Mouse (Mus musculus) c-Kit-positive CD71-positive TER-119-positive erythroid progenitor cells, embryonic 14.5 days (primary cell): ENCODE results near the gene Slc7a15.
"Not testable (repeated sequence)": the region's sequence is repeated elsewhere in the genome, so short reads cannot be mapped to it uniquely, and the experiment has no call there.

ENCODE experiments used
- DNase-seq: peaks from one replicate; pipeline ENCODE4 v3.0.0-alpha.2; 2013; ENCODE audit warnings: low spot score

Slc7a15 gene

DNA sequence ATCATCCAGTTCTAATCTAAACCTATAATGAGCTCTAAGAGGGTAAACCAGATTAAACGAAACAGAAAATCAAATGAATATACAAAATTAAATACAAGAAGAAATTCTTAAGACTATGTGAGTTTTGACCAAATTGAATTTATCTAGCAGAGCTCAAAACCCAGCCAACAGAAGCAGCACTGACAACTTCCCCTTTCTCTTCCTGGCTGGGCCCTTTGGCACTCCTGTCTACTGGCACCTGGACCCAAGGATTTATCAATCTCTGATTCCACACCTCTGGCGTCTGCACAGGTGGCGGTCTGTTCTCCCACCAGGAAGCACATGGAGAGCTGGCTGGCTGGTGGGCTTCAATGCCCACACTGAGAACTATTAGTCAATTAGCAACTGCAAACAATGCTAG is 39.0 kb downstream of the Slc7a15 start:
- DNase-seq, result not testable (repeated sequence)

GRCm38 (mm10) chr12:8556189-8556588 is 42.7 kb downstream of the Slc7a15 start:
- no peak for DNase-seq

- DNase-seq, result no peak
Measured at GRCm38 (mm10) chr12:8555419-8555818, 43.4 kb downstream of the Slc7a15 start.

- DNase-seq, result peak; percentile 65
Measured at GRCm38 (mm10) chr12:8547357-8547756, 51.5 kb downstream of the Slc7a15 start.

DNA sequence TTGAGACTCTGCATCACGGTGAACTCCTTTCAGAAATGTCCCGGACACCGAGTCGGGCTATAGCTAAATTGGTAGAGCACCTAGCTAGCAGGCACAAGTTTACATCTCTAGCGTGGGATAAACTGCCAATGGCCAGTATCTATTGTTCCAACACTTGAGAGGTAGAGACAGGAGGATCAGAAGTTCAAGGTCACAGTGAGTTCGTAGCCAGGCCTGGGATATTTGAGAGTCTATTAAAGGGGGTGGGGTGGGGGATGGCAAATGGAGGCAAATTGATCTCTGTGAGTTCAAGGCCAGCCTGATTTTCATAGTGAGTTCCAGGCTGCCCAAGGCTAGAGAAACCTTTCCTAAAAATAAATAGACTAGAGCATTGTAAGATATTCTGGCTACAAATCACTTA is 52.1 kb downstream of the Slc7a15 start:
- DNase-seq, result no peak

DNA sequence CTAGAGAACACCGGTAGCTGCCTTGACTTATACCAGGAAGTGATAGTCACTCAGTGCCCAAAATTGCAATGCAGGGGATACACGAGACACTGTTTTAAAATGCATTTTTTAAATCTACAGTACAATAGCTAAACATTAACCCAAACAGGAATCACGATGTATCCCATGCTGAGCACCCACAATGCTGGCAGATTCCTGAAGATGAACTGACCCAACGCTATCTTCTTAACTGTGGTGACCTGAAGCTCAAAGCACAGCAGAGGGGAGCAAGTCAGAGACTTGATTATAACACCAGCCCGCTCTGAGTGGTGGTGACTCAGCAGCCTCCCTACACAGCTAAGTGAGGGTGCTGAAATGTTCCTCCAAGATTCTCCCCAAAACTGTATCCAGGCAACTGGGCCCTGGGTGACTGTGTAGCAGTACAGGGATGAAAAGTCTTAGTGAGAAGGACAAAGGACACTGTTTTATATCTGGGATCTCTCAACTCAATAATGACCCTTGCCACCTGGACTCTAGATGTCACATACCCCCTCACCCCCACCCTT is 53.7 kb downstream of the Slc7a15 start:
- DNase-seq, result no peak

DNA sequence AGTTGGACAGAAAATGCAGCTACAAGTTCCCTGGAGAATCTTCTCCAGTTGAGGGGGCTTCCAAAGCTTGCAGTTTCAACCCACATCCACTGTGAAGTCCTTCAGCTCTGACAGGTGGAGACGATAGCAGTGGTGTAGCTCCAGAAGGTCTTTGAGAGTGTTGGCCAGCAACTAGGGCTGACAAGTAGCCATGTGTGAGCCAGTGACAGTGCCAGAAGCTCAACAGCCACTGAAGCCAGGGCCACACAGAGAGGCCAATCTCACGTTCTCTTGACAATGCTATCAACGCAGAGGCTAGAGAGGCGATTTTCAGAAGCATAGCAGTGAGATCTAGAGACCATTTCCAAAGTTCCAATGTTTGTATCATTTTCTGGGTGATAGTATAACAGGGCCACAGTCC is 56.5 kb downstream of the Slc7a15 start:
- DNase-seq, result no peak

- DNase-seq, result no peak
Measured at GRCm38 (mm10) chr12:8539471-8539870, 59.4 kb downstream of the Slc7a15 start.

- no peak for DNase-seq
Measured at GRCm38 (mm10) chr12:8537291-8537690, 61.6 kb downstream of the Slc7a15 start.

DNA sequence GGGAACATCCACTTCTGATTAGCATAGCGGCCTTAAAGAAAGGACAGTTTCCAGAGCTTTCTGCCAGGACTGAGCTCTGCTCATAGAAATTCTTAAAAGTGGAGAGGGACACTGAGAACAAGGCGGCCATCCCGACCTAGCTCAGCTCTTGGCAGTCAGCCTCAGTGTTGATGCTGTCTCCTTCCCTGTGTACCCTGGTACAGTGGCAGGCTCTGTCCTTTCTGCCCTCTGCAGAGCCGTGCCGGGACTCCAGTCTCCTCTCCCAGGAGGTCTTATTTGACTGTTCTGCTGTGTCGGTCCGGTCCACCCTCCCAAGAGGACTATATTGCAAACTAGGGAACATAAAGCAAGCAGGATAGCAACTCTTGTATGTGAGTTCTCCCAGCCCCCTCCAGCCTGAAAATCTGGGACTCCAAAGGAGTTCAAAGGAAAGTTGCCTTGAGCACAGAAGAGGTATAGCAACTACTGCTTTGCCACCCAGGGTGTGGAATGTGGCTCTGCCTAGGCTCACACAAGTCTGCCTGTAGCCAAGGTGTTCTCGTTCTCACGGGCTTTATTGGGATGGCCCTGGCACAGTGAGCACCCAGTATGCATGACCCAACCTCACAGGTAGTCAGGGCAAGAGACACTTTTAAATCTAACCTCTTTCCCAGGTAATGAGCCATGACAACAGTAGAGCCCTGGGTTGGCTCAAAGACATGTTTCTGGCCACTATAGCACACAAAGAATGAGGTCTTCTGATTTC is 62.5 kb downstream of the Slc7a15 start:
- DNase-seq, result no peak

DNA sequence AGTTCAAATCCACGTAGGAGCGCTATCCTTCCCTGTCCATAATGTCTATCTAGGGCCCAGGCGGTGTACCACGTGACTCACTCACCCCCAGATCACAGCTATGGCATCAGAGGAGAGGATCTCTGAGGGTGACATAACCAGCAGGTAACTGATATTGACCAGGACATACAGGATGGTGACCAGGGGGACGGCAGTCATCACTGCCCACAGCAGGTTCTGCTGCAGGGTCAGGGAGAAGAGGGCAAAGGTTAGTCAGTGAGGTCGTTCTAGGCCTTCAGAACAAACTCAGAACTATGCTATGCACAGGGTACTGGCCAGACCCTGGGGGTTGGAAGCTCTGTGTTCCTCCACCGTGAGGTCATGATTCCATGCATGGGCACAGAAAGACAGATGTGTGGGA is 63.3 kb downstream of the Slc7a15 start:
- no peak for DNase-seq

GRCm38 (mm10) chr12:8534915-8535314 is 64.0 kb downstream of the Slc7a15 start:
- DNase-seq, result no peak

DNA sequence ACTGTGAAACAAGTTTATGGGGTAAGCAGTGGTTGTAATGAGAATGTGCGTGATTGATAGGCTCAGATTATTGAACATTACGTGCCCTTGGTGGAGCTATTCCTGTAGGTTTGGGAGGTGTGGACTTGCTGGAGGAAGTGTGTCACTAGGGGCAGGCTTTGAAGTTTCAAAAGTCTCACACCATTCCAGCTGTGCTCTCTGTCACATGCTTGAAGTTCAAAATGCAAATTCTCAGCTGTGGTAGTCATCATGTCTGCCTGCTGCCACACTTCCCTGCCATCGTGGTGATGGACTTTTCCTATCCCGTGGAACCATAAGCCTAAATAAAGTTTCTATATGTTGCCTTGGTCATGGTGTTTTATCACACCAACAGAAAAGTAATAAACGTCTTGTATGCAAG is 71.1 kb downstream of the Slc7a15 start:
- no peak for DNase-seq

DNA sequence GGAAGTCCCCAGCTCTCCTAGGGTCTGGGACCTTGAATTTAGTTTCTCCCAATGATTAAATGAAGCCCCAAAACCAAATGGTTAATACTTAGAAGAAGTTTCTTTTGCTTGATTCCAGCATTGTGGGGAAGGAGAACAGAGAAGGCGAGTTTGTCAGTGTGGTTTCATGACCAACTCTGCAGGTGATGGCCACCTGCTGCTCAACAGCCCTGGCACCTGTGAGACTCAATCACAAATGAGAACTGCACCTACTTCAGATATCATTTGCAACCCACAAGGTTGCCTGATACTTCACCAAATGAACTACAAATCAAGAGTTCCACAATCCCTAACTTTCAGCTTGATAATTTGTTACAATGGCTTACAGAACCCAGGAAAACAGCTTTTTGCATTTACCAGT is 71.7 kb downstream of the Slc7a15 start:
- no peak for DNase-seq

- DNase-seq, result no peak
Measured at GRCm38 (mm10) chr12:8524062-8524461, 74.8 kb downstream of the Slc7a15 start.

GRCm38 (mm10) chr12:8522711-8523110 is 76.2 kb downstream of the Slc7a15 start:
- DNase-seq, result no peak

GRCm38 (mm10) chr12:8521375-8522047 is 77.4 kb downstream of the Slc7a15 start:
- DNase-seq, result no peak

DNA sequence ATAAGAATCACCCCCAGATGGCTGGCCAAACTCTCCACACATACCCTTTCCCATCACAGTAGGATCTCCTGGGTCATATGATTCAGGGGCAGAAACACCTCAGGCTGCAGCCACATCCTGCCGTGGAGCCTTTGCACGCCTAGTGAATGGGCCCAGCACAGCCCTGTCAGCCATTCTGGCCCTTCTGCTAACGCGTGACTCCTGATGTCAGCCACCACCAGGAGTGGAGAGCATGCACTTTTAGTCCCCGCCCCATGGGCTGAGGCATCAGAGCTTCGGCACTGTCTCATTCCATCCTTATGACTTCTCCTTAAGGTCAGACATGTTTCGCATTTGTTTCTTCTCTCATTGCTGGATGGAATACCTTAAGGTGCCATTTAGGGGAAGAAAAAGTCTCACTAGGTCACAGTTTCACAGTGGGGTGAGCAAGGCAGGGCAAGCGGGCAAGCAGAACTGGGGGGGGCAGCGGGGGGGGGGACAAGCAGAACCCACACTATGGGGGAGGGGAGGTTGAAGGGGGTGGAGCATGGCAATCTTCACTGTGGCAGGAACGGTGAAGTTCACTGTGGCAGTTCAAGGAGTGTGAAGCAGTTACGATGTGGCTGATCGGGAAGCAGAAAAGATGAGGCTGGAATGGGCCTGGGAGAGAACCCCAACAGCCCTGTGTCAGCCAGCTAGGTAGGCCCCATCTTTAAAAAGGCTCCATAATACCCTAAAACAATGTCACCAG is 79.3 kb downstream of the Slc7a15 start:
- no peak for DNase-seq

- no peak for DNase-seq
Measured at GRCm38 (mm10) chr12:8511037-8511882, 87.6 kb downstream of the Slc7a15 start.

DNA sequence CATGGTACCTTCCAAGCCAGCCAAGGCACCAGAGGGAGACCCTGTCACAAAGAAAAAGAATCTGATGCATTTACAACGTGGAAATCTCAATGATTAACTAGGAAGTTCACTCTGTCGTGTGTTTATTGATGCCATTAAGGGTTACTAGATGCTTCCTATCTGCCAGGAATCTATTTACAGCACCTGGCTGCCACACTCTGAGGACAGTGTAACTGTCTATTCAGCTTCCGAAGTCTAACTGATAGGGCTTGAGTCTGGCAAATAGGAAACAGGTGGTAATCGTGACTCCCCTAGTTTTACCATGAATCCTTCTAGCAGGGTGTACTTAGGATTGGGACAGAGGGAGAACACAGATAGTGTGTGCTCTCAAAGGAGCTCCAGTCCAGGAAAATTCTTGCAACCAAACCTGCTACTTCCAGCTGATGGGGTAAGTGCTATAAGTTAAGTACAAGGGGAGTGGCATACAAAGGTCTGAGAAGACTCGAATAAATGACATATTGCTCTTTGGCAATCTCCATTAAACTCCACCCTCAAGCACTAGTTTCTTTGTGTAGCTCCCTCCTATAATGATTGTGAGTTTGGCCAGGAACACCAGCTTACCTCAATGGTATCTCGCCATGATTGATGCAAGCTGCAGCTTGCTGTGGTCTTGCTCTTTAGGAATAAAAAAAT is 88.4 kb downstream of the Slc7a15 start:
- DNase-seq, result no peak

- no peak for DNase-seq
Measured at GRCm38 (mm10) chr12:8509693-8510092, 89.2 kb downstream of the Slc7a15 start.
